In the genomic region with DNA sequence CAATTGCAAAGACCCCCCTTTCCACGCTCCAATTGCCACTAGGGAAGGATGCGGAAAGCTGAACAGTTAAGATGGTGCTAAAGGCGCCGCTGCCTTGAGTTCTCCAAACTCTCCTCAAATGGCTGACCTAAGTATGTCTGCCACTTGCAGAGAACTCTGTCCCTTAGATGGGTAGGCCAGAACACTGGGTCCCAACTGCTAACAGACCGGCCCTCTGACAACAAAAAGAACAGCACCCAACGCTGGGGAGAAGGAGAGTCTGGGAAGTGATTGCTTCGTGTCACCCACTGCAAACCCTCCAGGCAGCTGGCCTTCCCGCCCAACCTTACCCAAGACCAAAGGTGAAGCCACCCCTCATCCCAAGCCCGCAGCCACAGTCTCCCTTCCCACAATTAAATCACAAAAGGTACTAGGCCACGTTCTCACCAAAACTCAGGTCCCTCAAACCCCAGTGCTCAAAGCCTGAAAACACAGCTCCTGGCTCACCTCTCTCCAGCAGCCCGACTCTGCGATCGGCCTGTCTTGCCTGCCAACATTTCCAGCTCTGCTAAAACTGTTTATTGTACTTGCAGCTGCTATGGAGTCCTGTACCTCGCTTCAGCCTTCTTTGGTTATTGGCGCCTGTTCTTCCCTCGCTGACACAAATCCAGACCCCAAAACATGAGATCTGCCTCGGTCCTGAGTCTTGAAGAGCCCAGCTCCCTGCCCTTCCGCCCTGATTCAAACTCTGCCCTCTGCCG, we compare ENCODE assay signal across 8 mouse cellular contexts. TPM values are rescaled to one million over a fixed set of nuclear protein-coding genes. Genes with fewer than 3 reads are reported as not detected.
DNase-seq lines count a peak whose midpoint lies in the region; ATAC-seq and TF ChIP-seq lines count a peak whose summit lies in the region.

No protein-coding gene starts in this region.

- no peak for TF ChIP-seq CTCF in lung, adult 2 months (IDR thresholded peaks at IDR 0.05; ENCODE audit: insufficient read depth, low read length)

- peak; percentile 62 for ATAC-seq in embryonic facial prominence, embryonic 14.5 days (ENCODE audit: low read depth)
- no peak for ATAC-seq in heart, embryonic 12.5 days (ENCODE audit: insufficient number of reproducible peaks, low FRiP score)
- peak; percentile 42 for ATAC-seq in limb, embryonic 12.5 days (ENCODE audit: insufficient number of reproducible peaks, insufficient read depth, low FRiP score, low TSS enrichment, low read depth)
- ATAC-seq in erythroid progenitor cell, adult 5-6 weeks (replicated peaks; ENCODE audit: low FRiP score, poor library complexity, severe bottlenecking), result no peak

- no peaks in the 10 kb centered on the region for H3K27me3 ChIP-seq in embryonic facial prominence, embryonic 14.5 days (replicated peaks; ENCODE audit: control insufficient read depth, insufficient read depth, low read length)
- H3K27me3 ChIP-seq in heart, embryonic 12.5 days (replicated peaks), result no peaks in the 10 kb centered on the region
- H3K27me3 ChIP-seq in limb, embryonic 12.5 days, result no peaks in the 10 kb centered on the region

- H3K36me3 ChIP-seq in embryonic facial prominence, embryonic 14.5 days (ENCODE audit: control insufficient read depth, insufficient read depth, low read length), result no peaks in the 10 kb centered on the region
- H3K36me3 ChIP-seq in heart, embryonic 12.5 days, result no peaks in the 10 kb centered on the region
- peaks cover 6% of the 10 kb centered on the region; the same call in 1 of the 2 replicates for H3K36me3 ChIP-seq in limb, embryonic 12.5 days

- TF ChIP-seq POLR2A in lung, adult 2 months (IDR thresholded peaks at IDR 0.05; ENCODE audit: borderline replicate concordance, extremely low read depth, low read depth, low read length), result no peak

- peak overlapping the region; percentile 99 for H3K27ac ChIP-seq in embryonic facial prominence, embryonic 14.5 days (replicated peaks; ENCODE audit: low read depth, low read length)
- peak overlapping the region; percentile 19 for H3K27ac ChIP-seq in heart, embryonic 12.5 days (ENCODE audit: poor library complexity, severe bottlenecking)
- H3K27ac ChIP-seq in limb, embryonic 12.5 days, result peak overlapping the region; percentile 99

- no peaks in the 10 kb centered on the region for H3K9me3 ChIP-seq in embryonic facial prominence, embryonic 14.5 days (ENCODE audit: control insufficient read depth, low read length)
- no peaks in the 10 kb centered on the region for H3K9me3 ChIP-seq in heart, embryonic 12.5 days (replicated peaks)
- H3K9me3 ChIP-seq in limb, embryonic 12.5 days, result no peaks in the 10 kb centered on the region

- peak overlapping the region; percentile 70 for H3K4me2 ChIP-seq in embryonic facial prominence, embryonic 14.5 days (ENCODE audit: low read depth, low read length)
- H3K4me2 ChIP-seq in heart, embryonic 12.5 days, result peak overlapping the region; percentile 37
- H3K4me2 ChIP-seq in limb, embryonic 12.5 days, result peak overlapping the region; percentile 69

- H3K9ac ChIP-seq in embryonic facial prominence, embryonic 14.5 days (ENCODE audit: low read depth, low read length), result peak overlapping the region; percentile 73
- peak overlapping the region; percentile 13; the same call in 1 of the 2 replicates for H3K9ac ChIP-seq in heart, embryonic 12.5 days
- peak overlapping the region; percentile 70 for H3K9ac ChIP-seq in limb, embryonic 12.5 days (replicated peaks)

- DNase-seq in lung, adult 2 months, result peak; percentile 10
- DNase-seq in lung, postnatal 10 days, result no peak
- peak; percentile 64 for DNase-seq in embryonic facial prominence, embryonic 14.5 days (ENCODE audit: low spot score)
- peak; percentile 25 for DNase-seq in yolk sac, embryonic 10.5 days (ENCODE audit: low spot score)
- DNase-seq in layer of hippocampus, postnatal 25 days (ENCODE audit: extremely low spot score in 1 of 2, low spot score in 1 of 2), result no peak

- peak overlapping the region; percentile 71 for H3K4me3 ChIP-seq in lung, adult 2 months (replicated peaks; ENCODE audit: extremely low read depth, low read depth, low read length)
- H3K4me3 ChIP-seq in embryonic facial prominence, embryonic 14.5 days (ENCODE audit: low read depth, low read length), result peak overlapping the region; percentile 56
- H3K4me3 ChIP-seq in heart, embryonic 12.5 days, result peak overlapping the region; percentile 32
- peak overlapping the region; percentile 62 for H3K4me3 ChIP-seq in limb, embryonic 12.5 days (replicated peaks)

- no peaks in the 10 kb centered on the region for H3K4me1 ChIP-seq in lung, adult 2 months (ENCODE audit: control insufficient read depth, insufficient read depth, low read length)
- H3K4me1 ChIP-seq in embryonic facial prominence, embryonic 14.5 days (ENCODE audit: control insufficient read depth, insufficient read depth, low read length), result peaks cover 31% of the 10 kb centered on the region
- 0 out of 2 replicates have a peak, but pooled peaks cover 12% of the 10 kb centered on the region for H3K4me1 ChIP-seq in heart, embryonic 12.5 days (replicated peaks)
- peaks cover 44% of the 10 kb centered on the region for H3K4me1 ChIP-seq in limb, embryonic 12.5 days (replicated peaks)

- WGBS in lung, adult 2 months, result 62% methylated on average over 19 of the region's 19 CpGs
- 31% methylated on average over 18 of the region's 19 CpGs for WGBS in embryonic facial prominence, embryonic 14.5 days
- 78% methylated on average over 19 of the region's 19 CpGs for WGBS in heart, embryonic 12.5 days
- WGBS in limb, embryonic 12.5 days, result 30% methylated on average over 19 of the region's 19 CpGs

RNA-seq across cellular contexts. Expression of a gene that starts 0.6 kb away (rescaled TPM):
- 31.3 and 42.6 TPM in 2 replicates for polyA plus RNA-seq in lung, adult 2 months (2012; rRNA removed)
- 85.2 and 94.0 TPM in 2 replicates for polyA plus RNA-seq in embryonic facial prominence, embryonic 14.5 days (2014; fragmentation: Nextera tagmentation; extraction: Ambion mirVana)
- 7.6 and 7.9 TPM in 2 replicates for polyA plus RNA-seq in heart, embryonic 12.5 days (2016; fragmentation: Nextera tagmentation; extraction: Ambion mirVana)
- 111 and 112 TPM in 2 replicates for polyA plus RNA-seq in limb, embryonic 12.5 days (2016; fragmentation: Nextera tagmentation; extraction: Ambion mirVana)
- total RNA-seq in layer of hippocampus, postnatal 25 days (2021), result 1 to 10 TPM; 4.1 to 4.6 TPM
- 0.36 and 0.42 TPM in 2 replicates for total RNA-seq in erythroid progenitor cell, adult 5-6 weeks (2015; ENCODE audit: low replicate concordance)
- total RNA-seq in erythroid progenitor cell, adult 5-6 weeks (2017; ENCODE audit: low replicate concordance), result 0.90 TPM in 1 of 2 replicates, not detected in the other

Comparison
In these comparisons a context has a peak if more than half of its experiments do, and no peak if none do; other contexts are left out.
1. DNase-seq: peak in lung, adult 2 months (single experiment), embryonic facial prominence, embryonic 14.5 days (single experiment) and yolk sac, embryonic 10.5 days (single experiment); none in lung, postnatal 10 days (single experiment) and layer of hippocampus, postnatal 25 days (0 of 2).
2. ATAC-seq: peak in embryonic facial prominence, embryonic 14.5 days (single experiment) and limb, embryonic 12.5 days (single experiment); none in heart, embryonic 12.5 days (single experiment) and erythroid progenitor cell, adult 5-6 weeks (single experiment).
3. H3K27ac ChIP-seq: peak in every context shown above with its lines; median percentile 99 in embryonic facial prominence, embryonic 14.5 days; 99 in limb, embryonic 12.5 days; 19 in heart, embryonic 12.5 days.
4. H3K9ac ChIP-seq: peak in every context shown above with its lines; median percentile 73 in embryonic facial prominence, embryonic 14.5 days; 70 in limb, embryonic 12.5 days; 13 in heart, embryonic 12.5 days.
5. Peak in every context shown above with its lines, with median percentiles within 50 percentile points of each other: H3K4me3 ChIP-seq and H3K4me2 ChIP-seq.